Comparison of ENCODE assay signal across 24 mouse cellular contexts in the genomic region with DNA sequence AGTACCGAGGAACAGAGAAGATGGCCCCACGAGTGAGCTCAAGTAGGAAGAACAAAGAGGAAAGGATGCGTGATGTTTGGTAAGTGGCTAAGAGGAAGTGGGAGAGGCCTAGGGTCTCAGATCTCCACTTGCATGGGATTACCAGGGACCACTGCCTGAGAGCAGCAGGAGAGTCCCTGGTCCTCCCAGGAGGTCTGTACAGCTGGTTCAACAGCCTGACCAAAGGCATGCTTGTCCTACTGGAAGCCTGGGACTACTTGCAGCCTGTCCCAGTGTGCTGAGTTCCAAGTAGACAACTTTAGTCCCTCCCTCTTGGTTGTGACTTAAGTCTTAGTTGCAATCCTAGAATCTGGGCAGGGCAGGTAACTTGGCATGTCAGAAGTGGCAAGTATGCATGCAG.
"Had no signal": no experiment of that assay in that cellular context is flagged by ENCODE, and none has a peak within 500 bp of the region (broad histone marks: within the 10 kb centered on the region; RNA-seq: fewer than 3 reads in every experiment).

No protein-coding gene starts in this region.

- H3K27me3 ChIP-seq: heart, embryonic 12.5 days; hindbrain, embryonic 13.5 days; hindbrain, embryonic 15.5 days; liver, embryonic 13.5 days; liver, embryonic 15.5 days had no signal

- H3K4me3 ChIP-seq: heart, embryonic 10.5 days; heart, embryonic 12.5 days; hindbrain, embryonic 13.5 days; hindbrain, embryonic 15.5 days; kidney, embryonic 15.5 days; layer of hippocampus, adult 2 months; left cerebral cortex, adult 2 months; liver, embryonic 13.5 days; liver, embryonic 15.5 days had no signal

- H3K9ac ChIP-seq: heart, embryonic 12.5 days; hindbrain, embryonic 13.5 days; hindbrain, embryonic 15.5 days; kidney, embryonic 15.5 days; liver, embryonic 13.5 days; liver, embryonic 15.5 days had no signal

- DNase-seq: gastrocnemius, postnatal 14 days; gastrocnemius, postnatal 36 days; heart, adult 18-20 months; heart, postnatal 10 days; heart, postnatal 36 days; kidney, adult 11 months; kidney, adult 2 months; kidney, adult 9 months; kidney, postnatal 10 days; kidney, postnatal 25 days; kidney, postnatal 4 days; liver; liver, embryonic 13.5 days had no signal

- H3K4me2 ChIP-seq: heart, embryonic 12.5 days; hindbrain, embryonic 13.5 days; hindbrain, embryonic 15.5 days; kidney, embryonic 15.5 days; liver, embryonic 11.5 days; liver, embryonic 13.5 days; liver, embryonic 15.5 days had no signal

- H3K27ac ChIP-seq: heart, embryonic 10.5 days; hindbrain, embryonic 13.5 days; hindbrain, embryonic 15.5 days; hindbrain, postnatal 0 days; kidney, embryonic 15.5 days; layer of hippocampus, adult 2 months; left cerebral cortex, adult 2 months; liver, embryonic 13.5 days; liver, embryonic 15.5 days had no signal

- H3K36me3 ChIP-seq: heart, embryonic 10.5 days; heart, embryonic 12.5 days; hindbrain, embryonic 13.5 days; hindbrain, embryonic 15.5 days; kidney, embryonic 15.5 days; liver, embryonic 13.5 days; liver, embryonic 15.5 days had no signal

- H3K9me3 ChIP-seq: heart, embryonic 10.5 days; heart, embryonic 12.5 days; hindbrain, embryonic 13.5 days; hindbrain, embryonic 15.5 days; kidney, embryonic 15.5 days; liver, embryonic 13.5 days; liver, embryonic 15.5 days had no signal

- H3K4me1 ChIP-seq: heart, embryonic 10.5 days; heart, embryonic 12.5 days; hindbrain, embryonic 15.5 days; liver, embryonic 13.5 days; liver, embryonic 15.5 days had no signal

- ATAC-seq: hindbrain, postnatal 0 days; intestine, embryonic 16.5 days had no signal
